Mouse (Mus musculus): ENCODE measurements around the gene Gm37240.
A peak's percentile ranks its signal among the peaks of the same experiment; 100 is the strongest.

Gene Gm37240

GRCm38 (mm10) chr3:85820839-85821548 is 66.3 kb downstream of the Gm37240 start:
- DNase-seq, result no peak

GRCm38 (mm10) chr3:85819319-85819718 is 68.0 kb downstream of the Gm37240 start:
- DNase-seq, result no peak

- DNase-seq, result no peak
Measured at GRCm38 (mm10) chr3:85817191-85817590, 70.1 kb downstream of the Gm37240 start, which contains the start of gene Fam160a1. TSS of gene Fam160a1 (minus strand) at chr3:85817291.

GRCm38 (mm10) chr3:85814241-85814640 is 73.1 kb downstream of the Gm37240 start:
- no peak for DNase-seq

DNA sequence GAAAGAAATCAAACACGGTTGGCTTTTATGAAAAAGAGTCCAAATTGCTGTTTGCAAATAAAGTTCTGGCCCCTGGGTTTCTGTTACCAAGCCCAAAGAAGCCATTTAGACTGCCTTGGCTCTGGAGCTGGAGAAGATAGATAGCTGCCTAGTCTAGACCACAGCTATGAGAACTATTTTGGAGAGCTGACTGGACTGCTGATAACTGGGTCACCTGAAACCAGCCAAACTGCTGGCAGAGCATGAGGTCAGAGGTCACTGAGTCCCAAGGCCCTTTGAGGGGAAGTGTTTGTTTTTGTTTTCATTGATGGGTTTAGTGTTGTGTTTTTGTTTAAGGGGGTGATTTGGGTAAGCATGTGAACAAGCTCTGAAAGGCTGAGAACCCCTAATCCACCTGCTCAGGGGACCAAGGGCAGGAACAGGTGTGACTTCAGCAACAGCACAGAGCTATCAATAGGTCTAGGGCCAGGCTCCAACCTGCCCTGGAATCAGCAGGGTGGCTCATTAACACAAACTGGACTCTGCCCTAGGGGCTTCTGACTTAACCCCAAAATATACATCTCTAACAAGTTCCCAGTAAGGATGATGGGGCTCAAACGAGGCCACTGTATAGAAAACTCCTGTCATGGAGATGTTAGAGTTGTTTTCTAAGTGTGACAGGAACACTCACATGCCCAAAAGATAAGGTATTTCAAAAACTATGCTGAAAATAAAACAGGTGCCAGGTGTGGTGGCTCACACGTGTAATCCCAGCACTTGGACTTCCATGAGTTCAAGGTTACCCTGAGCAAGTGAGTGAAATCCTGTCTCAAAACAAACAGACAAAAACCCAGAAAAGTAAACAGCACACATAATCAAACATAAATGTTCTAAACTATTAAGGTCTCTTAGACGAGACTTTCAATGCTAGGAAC is 74.0 kb downstream of the Gm37240 start:
- no peak for DNase-seq

- DNase-seq, result no peak
Measured at GRCm38 (mm10) chr3:85812010-85812409, 75.3 kb downstream of the Gm37240 start.

DNA sequence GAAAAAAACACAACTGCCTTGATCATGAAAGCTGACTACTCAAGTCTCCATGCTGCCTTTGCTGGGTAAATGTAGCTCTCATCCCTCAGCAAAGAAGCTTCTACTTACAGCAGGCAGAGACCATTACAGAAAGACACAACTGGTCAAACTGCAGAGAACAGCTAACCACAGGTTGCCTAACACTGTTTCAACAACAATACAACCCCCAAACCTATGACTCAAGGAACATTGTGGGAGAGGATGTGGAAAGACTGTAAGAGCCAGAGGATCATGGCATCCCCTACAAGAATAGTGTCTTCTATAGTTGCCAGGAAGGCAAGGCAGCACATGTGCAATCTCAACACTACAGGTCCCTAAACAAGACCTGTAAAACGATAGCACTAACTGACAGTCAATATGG is 94.2 kb downstream of the Gm37240 start:
- no peak for DNase-seq

DNA sequence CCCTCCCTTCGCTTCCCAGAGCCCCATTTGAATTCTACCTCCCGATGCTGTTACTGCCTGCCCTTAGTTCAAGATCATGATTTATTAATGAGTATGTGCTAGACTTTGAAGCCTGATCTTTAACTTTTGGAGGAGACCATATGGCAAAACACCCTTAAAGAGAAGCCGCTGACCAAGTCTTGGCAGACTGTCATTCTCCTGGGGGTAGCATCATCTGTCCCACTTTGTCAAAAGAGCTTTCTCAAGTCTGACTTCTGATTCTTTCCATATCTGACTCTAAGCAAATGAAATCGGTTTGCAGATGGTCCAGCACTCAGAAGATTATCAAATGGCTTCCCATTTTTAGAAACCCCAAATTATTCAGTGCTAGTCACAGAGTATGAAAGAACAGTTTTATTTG is 97.6 kb downstream of the Gm37240 start:
- peak in 1 of 2 experiments; percentile 6 for DNase-seq

- DNase-seq, result no peak
Measured at GRCm38 (mm10) chr3:85786501-85786900, 100.8 kb downstream of the Gm37240 start.

DNA sequence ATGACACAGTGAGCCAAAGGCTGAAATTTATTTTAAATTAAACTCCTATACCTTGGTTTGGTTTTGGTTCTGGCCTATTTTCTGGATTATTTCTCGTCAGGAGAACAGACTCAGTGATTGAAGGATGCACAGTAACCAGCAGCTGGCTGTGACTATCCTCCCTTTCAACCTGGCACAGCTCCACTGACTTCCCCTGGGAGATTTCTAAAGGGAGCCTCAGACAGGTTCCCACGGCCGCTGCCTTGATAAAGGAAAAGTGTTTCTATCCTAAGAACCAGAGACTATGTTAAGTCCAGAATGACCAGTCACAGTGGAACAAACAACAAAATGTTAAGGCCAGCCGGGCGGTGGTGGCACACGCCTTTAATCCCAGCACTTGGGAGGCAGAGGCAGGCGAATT is 106.4 kb downstream of the Gm37240 start:
- DNase-seq, result no peak

DNA sequence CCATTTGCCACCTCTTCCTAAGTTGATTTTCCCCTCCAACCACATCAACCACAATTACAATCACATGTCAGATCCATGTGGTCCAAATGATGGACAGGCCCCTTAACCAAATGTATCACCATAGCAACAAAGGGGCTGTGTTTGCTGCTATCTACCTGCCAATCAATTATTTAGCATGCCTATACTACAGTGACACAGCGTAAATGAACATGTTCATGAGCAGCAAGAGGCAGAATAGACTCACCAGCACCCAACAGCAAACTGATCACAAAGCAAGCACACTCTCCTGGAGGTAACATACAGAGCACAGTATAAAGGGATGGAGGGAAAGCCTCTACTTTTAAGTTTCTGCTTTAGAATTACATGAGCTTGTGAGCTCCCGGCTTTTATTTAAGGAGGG is 107.0 kb downstream of the Gm37240 start:
- DNase-seq, result no peak

GRCm38 (mm10) chr3:85777841-85778240 is 109.5 kb downstream of the Gm37240 start:
- DNase-seq, result no peak

DNA sequence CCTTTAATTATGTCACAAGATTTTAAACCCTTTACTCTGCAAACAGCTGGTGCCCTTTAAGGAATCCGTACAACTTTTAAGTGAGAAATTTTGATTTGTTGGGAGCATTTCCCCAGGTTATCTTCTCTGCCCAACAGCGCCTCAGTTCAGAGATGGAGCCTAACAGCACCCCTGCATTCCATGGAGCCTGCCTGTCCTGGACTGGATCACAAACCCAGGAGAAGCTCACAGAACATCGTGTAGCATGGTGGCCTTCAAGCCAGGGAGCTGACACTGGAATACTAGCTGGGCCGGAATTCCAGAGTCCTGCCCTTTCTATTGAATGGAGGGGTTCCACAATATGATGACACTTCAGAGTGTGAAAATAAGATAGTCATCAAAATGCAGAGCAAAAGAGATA is 110.0 kb downstream of the Gm37240 start:
- no peak for DNase-seq

GRCm38 (mm10) chr3:85776707-85777106 is 110.6 kb downstream of the Gm37240 start:
- no peak for DNase-seq

DNA sequence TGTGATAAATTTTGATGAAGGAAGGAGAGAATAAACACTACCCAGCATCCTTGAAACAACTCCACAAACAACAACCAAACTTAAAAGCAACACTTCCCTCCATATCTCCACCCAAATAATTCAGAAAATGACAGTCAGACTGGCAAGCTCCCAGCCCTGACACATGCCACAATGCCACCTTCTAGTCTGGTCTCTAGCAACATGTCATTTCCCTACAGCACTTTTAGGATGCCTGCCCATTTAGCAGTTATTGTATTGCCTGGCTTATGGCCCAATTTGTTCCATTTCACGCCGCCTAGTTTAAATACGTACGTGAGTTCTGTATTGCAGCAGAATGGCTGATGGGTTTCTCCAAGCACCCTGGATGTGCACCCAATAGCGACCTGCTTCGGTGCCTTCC is 111.2 kb downstream of the Gm37240 start:
- no peak for DNase-seq

GRCm38 (mm10) chr3:85773886-85774285 is 113.4 kb downstream of the Gm37240 start:
- DNase-seq, result no peak

GRCm38 (mm10) chr3:85773425-85773824 is 113.9 kb downstream of the Gm37240 start:
- peak; percentile 26 to 38 for DNase-seq

DNA sequence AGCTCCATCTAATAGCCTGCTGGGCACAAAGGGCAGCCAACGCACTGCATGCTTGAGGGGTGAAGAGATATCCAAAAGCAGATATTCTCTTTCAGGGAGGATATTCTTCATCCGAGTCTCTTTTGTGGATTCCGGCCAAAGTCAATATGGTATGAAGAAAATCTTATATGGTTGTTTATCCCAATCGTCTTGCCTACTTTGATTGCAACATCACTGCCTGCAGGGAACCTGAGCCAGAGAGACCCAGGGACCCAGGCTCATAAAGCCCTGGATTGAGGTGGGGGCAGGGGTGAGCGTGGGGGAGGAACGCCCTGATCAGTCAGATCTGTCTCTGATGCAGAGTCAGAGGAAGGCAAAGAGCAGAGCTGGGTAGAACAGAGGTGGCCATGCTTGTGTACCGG is 122.4 kb downstream of the Gm37240 start:
- DNase-seq, result no peak

GRCm38 (mm10) chr3:85764008-85764834 is 123.1 kb downstream of the Gm37240 start:
- no peak for DNase-seq

GRCm38 (mm10) chr3:85757944-85758343 is 129.4 kb downstream of the Gm37240 start:
- no peak for DNase-seq

DNA sequence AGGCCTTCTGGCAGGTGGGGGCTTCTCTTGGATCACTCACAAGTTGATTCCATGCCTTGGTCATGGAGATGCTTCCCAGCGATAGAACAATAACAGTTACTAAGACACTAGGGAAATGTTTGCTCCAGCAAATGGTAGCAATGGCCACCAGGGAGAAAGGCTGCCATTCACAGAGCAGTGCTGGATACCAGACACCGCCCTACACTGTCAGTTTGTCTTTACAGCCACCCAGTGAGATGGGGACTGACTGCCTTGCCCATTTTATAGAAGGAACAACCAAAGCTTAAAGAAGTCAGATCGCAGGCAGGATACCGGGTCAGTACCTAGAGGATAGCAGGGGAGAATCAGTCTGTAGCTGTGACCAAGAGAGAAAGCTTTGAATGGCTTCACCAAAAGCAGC is 129.9 kb downstream of the Gm37240 start:
- no peak for DNase-seq

- no peak for DNase-seq
Measured at GRCm38 (mm10) chr3:85749348-85749747, 138.0 kb downstream of the Gm37240 start.

GRCm38 (mm10) chr3:85748863-85749262 is 138.5 kb downstream of the Gm37240 start:
- DNase-seq, result no peak
